Mouse (Mus musculus) myocyte (in vitro differentiated cells): Measurements from ENCODE around the gene Flrt2. TPM values are rescaled to one million over a fixed set of nuclear protein-coding genes. Genes with fewer than 3 reads are reported as not detected.

Experiments
- H3K27me3 ChIP-seq: one replicate; pipeline ENCODE4 v1.6.1; 2011; ENCODE audit not compliant: control insufficient read depth, insufficient read depth, insufficient read length
- H3K36me3 ChIP-seq: one replicate; pipeline ENCODE4 v1.6.1; 2011; ENCODE audit not compliant: control insufficient read depth, insufficient read depth
- H3K4me2 ChIP-seq: one replicate; pipeline ENCODE4 v1.6.1; 2011; ENCODE audit warnings: low read depth, control low read depth
- H3K4me3 ChIP-seq: one replicate; pipeline ENCODE4 v1.5.1; 2011; ENCODE audit warnings: mild to moderate bottlenecking, control low read depth, moderate library complexity
- H3K79me2 ChIP-seq: one replicate; pipeline ENCODE4 v1.6.1; 2011; ENCODE audit not compliant: control insufficient read depth, insufficient read depth
- H3ac ChIP-seq: one replicate; pipeline ENCODE4 v1.6.1; 2011; ENCODE audit not compliant: control insufficient read depth, insufficient read length
- CEBPB ChIP-seq: IDR thresholded peaks from 2 replicates; pipeline ENCODE4 v1.6.1; 2011; ENCODE audit warnings: mild to moderate bottlenecking, moderate library complexity; ENCODE audit not compliant: poor library complexity, insufficient read depth, severe bottlenecking
- E2F4 ChIP-seq: IDR thresholded peaks from one replicate; pipeline ENCODE4 v1.6.1; 2011; ENCODE audit warnings: mild to moderate bottlenecking, control low read depth, moderate library complexity; ENCODE audit not compliant: insufficient read depth
- MAX ChIP-seq: IDR thresholded peaks from one replicate; pipeline ENCODE4 v1.6.1; 2011; ENCODE audit warnings: low read depth, mild to moderate bottlenecking, control low read depth
- MYOD1 ChIP-seq, 3 experiments: IDR thresholded peaks; one replicate each; pipeline ENCODE4 v1.6.1; 2011; ENCODE audit warnings: control low read depth in 2 of 3, low read depth in 2 of 3, mild to moderate bottlenecking in 2 of 3, moderate library complexity in 1 of 3; ENCODE audit not compliant: insufficient read length in 2 of 3, control insufficient read depth in 1 of 3
- MYOG ChIP-seq, 3 experiments: IDR thresholded peaks; one replicate each; pipeline ENCODE4 v1.6.1; 2011; ENCODE audit warnings: control low read depth in 2 of 3, low read depth in 2 of 3, mild to moderate bottlenecking in 2 of 3; ENCODE audit not compliant: insufficient read length in 2 of 3, control insufficient read depth in 1 of 3, insufficient read depth in 1 of 3
- POLR2A ChIP-seq: IDR thresholded peaks from one replicate; pipeline ENCODE4 v1.6.1; 2011; ENCODE audit warnings: low read depth, mild to moderate bottlenecking, control low read depth, moderate library complexity; ENCODE audit not compliant: insufficient read length
- POLR2AphosphoS2 ChIP-seq: IDR thresholded peaks from one replicate; pipeline ENCODE4 v1.6.1; 2011; ENCODE audit warnings: low read depth, control low read depth; ENCODE audit not compliant: insufficient read length
- REST ChIP-seq: IDR thresholded peaks from one replicate; pipeline ENCODE4 v1.6.1; 2011; ENCODE audit warnings: mild to moderate bottlenecking, control low read depth, moderate library complexity; ENCODE audit not compliant: insufficient read depth, insufficient read length
- SRF ChIP-seq: IDR thresholded peaks from one replicate; pipeline ENCODE4 v1.6.1; 2011; ENCODE audit warnings: low read depth; ENCODE audit not compliant: control insufficient read depth, insufficient read length
- TCF12 ChIP-seq: IDR thresholded peaks from one replicate; pipeline ENCODE4 v1.6.1; 2011; ENCODE audit warnings: mild to moderate bottlenecking, control low read depth; ENCODE audit not compliant: poor library complexity, insufficient read depth, severe bottlenecking
- TCF3 ChIP-seq: IDR thresholded peaks from one replicate; pipeline ENCODE4 v1.6.1; 2011; ENCODE audit warnings: low read depth, control low read depth; ENCODE audit not compliant: insufficient read length
- USF1 ChIP-seq: IDR thresholded peaks from one replicate; pipeline ENCODE4 v1.6.1; 2011; ENCODE audit warnings: low read depth, mild to moderate bottlenecking, control low read depth, moderate library complexity
- polyA plus RNA-seq: library from polyadenylated mRNA; unstranded; fragments of >200 nt; fragmentation: generic; extraction: Trizol; gene quantifications from one replicate; pipeline ENCODE4 v1.2.1, GENCODE M21; 2012; ENCODE audit warnings: missing spikeins

Gene Flrt2
- polyA plus RNA-seq, 1 experiment = 6.9 TPM

GRCm38 (mm10) chr12:95739739-95740138, 47.7 kb downstream of the Flrt2 start:
- no peak for TF ChIP-seq MYOD1 (IDR thresholded peaks at IDR 0.05; ENCODE audit: control insufficient read depth in 1 of 3, insufficient read length in 2 of 3, low read depth in 2 of 3)
- TF ChIP-seq E2F4 = no peak
- no peak for TF ChIP-seq REST
- no peak for TF ChIP-seq POLR2AphosphoS2
- no peak for TF ChIP-seq USF1
- TF ChIP-seq MYOG (IDR thresholded peaks at IDR 0.05; ENCODE audit: control insufficient read depth in 1 of 3, insufficient read depth in 1 of 3, insufficient read length in 2 of 3, low read depth in 2 of 3) = no peak
- no peak for TF ChIP-seq TCF12
- no peak for TF ChIP-seq TCF3
- TF ChIP-seq SRF = no peak
- no peak for TF ChIP-seq MAX
- no peak for TF ChIP-seq POLR2A
- TF ChIP-seq CEBPB = no peak
- Histone ChIP-seq H3K79me2 (peaks cover 41% of the 10 kb centered on the region), H3K36me3 (no peaks in the 10 kb centered on the region), H3K4me3 (no peak overlapping the region), H3ac (no peak overlapping the region), H3K27me3 (no peaks in the 10 kb centered on the region), H3K4me2 (no peak overlapping the region)

- peaks cover 25% of the 10 kb centered on the region for H3K79me2 ChIP-seq
- H3K4me3 ChIP-seq = no peak overlapping the region
- H3K27me3 ChIP-seq = no peaks in the 10 kb centered on the region
- H3K36me3 ChIP-seq = no peaks in the 10 kb centered on the region
- H3K4me2 ChIP-seq = no peak overlapping the region
- TF ChIP-seq MYOG (IDR thresholded peaks at IDR 0.05; ENCODE audit: control insufficient read depth in 1 of 3, insufficient read depth in 1 of 3, insufficient read length in 2 of 3, low read depth in 2 of 3) (no peak), MYOD1 (IDR thresholded peaks at IDR 0.05; ENCODE audit: control insufficient read depth in 1 of 3, insufficient read length in 2 of 3, low read depth in 2 of 3) (no peak), TCF12 (no peak), CEBPB (no peak), POLR2AphosphoS2 (no peak), POLR2A (no peak), MAX (no peak), TCF3 (no peak), REST (no peak), USF1 (no peak), SRF (no peak), E2F4 (no peak)
- H3ac ChIP-seq = no peak overlapping the region
Observed at GRCm38 (mm10) chr12:95741296-95741695, 49.3 kb downstream of the Flrt2 start.

- Histone ChIP-seq H3ac (no peak overlapping the region), H3K27me3 (no peaks in the 10 kb centered on the region), H3K4me2 (no peak overlapping the region), H3K4me3 (no peak overlapping the region), H3K36me3 (no peaks in the 10 kb centered on the region), H3K79me2 (peaks cover 30% of the 10 kb centered on the region)
- no peak for TF ChIP-seq REST
- TF ChIP-seq POLR2A = no peak
- no peak for TF ChIP-seq TCF12
- TF ChIP-seq TCF3 = no peak
Observed at GRCm38 (mm10) chr12:95744307-95744706, 52.3 kb downstream of the Flrt2 start.

GRCm38 (mm10) chr12:95746856-95747579, 55.0 kb downstream of the Flrt2 start:
- H3K4me3 ChIP-seq = no peak overlapping the region
- no peaks in the 10 kb centered on the region for H3K36me3 ChIP-seq
- H3K27me3 ChIP-seq = no peaks in the 10 kb centered on the region
- TF ChIP-seq REST = no peak
- 0 out of 2 replicates have a peak, but pooled peaks have one; percentile 17 for TF ChIP-seq CEBPB
- TF ChIP-seq USF1 = peak; percentile 45
- no peak for TF ChIP-seq MYOD1 (IDR thresholded peaks at IDR 0.05; ENCODE audit: control insufficient read depth in 1 of 3, insufficient read length in 2 of 3, low read depth in 2 of 3)
- no peak for TF ChIP-seq SRF
- H3K79me2 ChIP-seq = peaks cover 31% of the 10 kb centered on the region
- H3ac ChIP-seq = no peak overlapping the region
- H3K4me2 ChIP-seq = peak overlapping the region; percentile 79

- Histone ChIP-seq H3K4me2 (no peak overlapping the region), H3K27me3 (no peaks in the 10 kb centered on the region)
- no peak for TF ChIP-seq SRF
- no peak for TF ChIP-seq E2F4
- no peak for TF ChIP-seq MYOD1 (IDR thresholded peaks at IDR 0.05; ENCODE audit: control insufficient read depth in 1 of 3, insufficient read length in 2 of 3, low read depth in 2 of 3)
- no peak for TF ChIP-seq CEBPB
- no peak for TF ChIP-seq MAX
- no peak for TF ChIP-seq USF1
- no peak for TF ChIP-seq REST
- no peak for TF ChIP-seq MYOG (IDR thresholded peaks at IDR 0.05; ENCODE audit: control insufficient read depth in 1 of 3, insufficient read depth in 1 of 3, insufficient read length in 2 of 3, low read depth in 2 of 3)
- TF ChIP-seq TCF12 = no peak
- no peak for TF ChIP-seq POLR2A
- TF ChIP-seq POLR2AphosphoS2 = no peak
- TF ChIP-seq TCF3 = no peak
Observed at GRCm38 (mm10) chr12:95748760-95749159, 56.7 kb downstream of the Flrt2 start.

More at GRCm38 (mm10) chr12:95748760-95749159, 56.7 kb downstream of the Flrt2 start:
- H3K79me2 ChIP-seq = peaks cover 23% of the 10 kb centered on the region
- no peak overlapping the region for H3K4me3 ChIP-seq
- H3ac ChIP-seq = no peak overlapping the region
- H3K36me3 ChIP-seq = no peaks in the 10 kb centered on the region
